ENCODE assay signal across 16 mouse cellular contexts in the genomic region with DNA sequence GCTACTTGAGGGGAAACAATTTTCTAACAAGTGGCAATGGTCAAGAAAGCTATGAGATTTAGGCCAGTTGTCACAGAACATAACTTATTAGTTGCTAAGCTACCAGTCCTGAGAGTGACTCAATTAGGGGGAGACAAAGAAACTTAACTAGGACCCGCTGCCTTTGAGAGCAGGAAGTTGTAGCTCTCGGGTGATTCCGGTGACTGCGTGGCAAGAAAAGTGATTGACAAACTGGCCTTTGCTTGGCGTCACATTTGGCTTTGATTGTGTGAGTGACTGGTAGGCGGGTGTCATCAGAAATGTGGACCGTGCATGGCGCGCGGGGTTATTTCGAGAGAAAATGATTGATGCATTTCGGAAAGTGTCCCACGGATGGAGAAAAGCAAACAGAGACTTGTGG. TPM values are rescaled to one million over a fixed set of nuclear protein-coding genes. Genes with fewer than 3 reads are reported as not detected.
DNase-seq lines count a peak whose midpoint lies in the region; ATAC-seq and TF ChIP-seq lines count a peak whose summit lies in the region.
"Had no signal": no experiment of that assay in that cellular context is flagged by ENCODE, and none has a peak within 500 bp of the region (broad histone marks: within the 10 kb centered on the region; RNA-seq: fewer than 3 reads in every experiment).

No protein-coding gene starts in this region.

- no peak overlapping the region for H3K9ac ChIP-seq in heart, embryonic 13.5 days
- no peak overlapping the region for H3K9ac ChIP-seq in lung, embryonic 14.5 days
- no peak overlapping the region for H3K9ac ChIP-seq in neural tube, embryonic 13.5 days
- H3K9ac ChIP-seq: forebrain, postnatal 0 days; hindbrain, embryonic 14.5 days had no signal

- ATAC-seq in heart, embryonic 13.5 days (ENCODE audit: extremely low read depth, insufficient number of reproducible peaks, low FRiP score, low TSS enrichment) = no peak
- ATAC-seq in lung, embryonic 14.5 days (ENCODE audit: insufficient read depth) = no peak
- ATAC-seq in neural tube, embryonic 13.5 days (ENCODE audit: low read depth) = no peak
- ATAC-seq in granulocyte monocyte progenitor cell, adult 5-6 weeks (replicated peaks; ENCODE audit: poor library complexity, severe bottlenecking) = no peak
- ATAC-seq: forebrain, postnatal 0 days had no signal

- H3K4me2 ChIP-seq in heart, embryonic 13.5 days = peak overlapping the region; percentile 37
- peak overlapping the region; percentile 40 for H3K4me2 ChIP-seq in lung, embryonic 14.5 days
- 0 out of 2 replicates have a peak overlapping the region, but pooled peaks have one; percentile 11 for H3K4me2 ChIP-seq in neural tube, embryonic 13.5 days
- H3K4me2 ChIP-seq: hindbrain, embryonic 14.5 days had no signal

- intact Hi-C loops in heart, postnatal 14 days (cut with DNase I) = no loop called here

- no peak overlapping the region for H3K27ac ChIP-seq in heart, embryonic 13.5 days (replicated peaks)
- no peak overlapping the region for H3K27ac ChIP-seq in lung, embryonic 14.5 days (ENCODE audit: low read depth)
- peak overlapping the region; percentile 87 for H3K27ac ChIP-seq in limb, embryonic 10.5 days
- peak overlapping the region; percentile 13; the same call in 1 of the 2 replicates for H3K27ac ChIP-seq in neural tube, embryonic 13.5 days (replicated peaks)
- H3K27ac ChIP-seq: hindbrain, embryonic 14.5 days had no signal

- no peak for TF ChIP-seq CTCF in lung, embryonic 14.5 days (IDR thresholded peaks at IDR 0.05; ENCODE audit: low read depth)

- DNase-seq in heart, postnatal 14 days = no peak
- DNase-seq in lung, embryonic 14.5 days = peak; percentile 61
- no peak for DNase-seq in lung, adult 18-20 months
- DNase-seq in limb, embryonic 10.5 days (ENCODE audit: low spot score) = peak; percentile 71
- no peak for DNase-seq in natural killer cell, adult 2 months (ENCODE audit: low spot score in 2 of 2)
- DNase-seq: adrenal gland, adult 8-10 months; cerebellum, postnatal 14 days had no signal

- H3K4me1 ChIP-seq in heart, embryonic 13.5 days = peaks cover 16% of the 10 kb centered on the region
- H3K4me1 ChIP-seq in lung, embryonic 14.5 days (ENCODE audit: insufficient read depth) = peaks cover 17% of the 10 kb centered on the region
- peaks cover 77% of the 10 kb centered on the region for H3K4me1 ChIP-seq in limb, embryonic 10.5 days
- peaks cover 35% of the 10 kb centered on the region for H3K4me1 ChIP-seq in neural tube, embryonic 13.5 days (replicated peaks)
- H3K4me1 ChIP-seq: megakaryocyte, embryonic 14.5 days had no signal

- no peaks in the 10 kb centered on the region; the same call in 1 of the 2 replicates for H3K27me3 ChIP-seq in heart, embryonic 13.5 days (replicated peaks)
- no peaks in the 10 kb centered on the region for H3K27me3 ChIP-seq in lung, embryonic 14.5 days (ENCODE audit: insufficient read depth, low read length)
- no peaks in the 10 kb centered on the region; the same call in 1 of the 2 replicates for H3K27me3 ChIP-seq in limb, embryonic 10.5 days (ENCODE audit: low read depth, poor library complexity, severe bottlenecking)
- no peaks in the 10 kb centered on the region for H3K27me3 ChIP-seq in neural tube, embryonic 13.5 days
- H3K27me3 ChIP-seq: megakaryocyte, embryonic 14.5 days had no signal

- no peaks in the 10 kb centered on the region for H3K36me3 ChIP-seq in heart, embryonic 13.5 days
- H3K36me3 ChIP-seq in lung, embryonic 14.5 days (ENCODE audit: insufficient read depth) = no peaks in the 10 kb centered on the region
- H3K36me3 ChIP-seq in limb, embryonic 10.5 days = no peaks in the 10 kb centered on the region
- H3K36me3 ChIP-seq in neural tube, embryonic 13.5 days = no peaks in the 10 kb centered on the region

- no peaks in the 10 kb centered on the region for H3K9me3 ChIP-seq in heart, embryonic 13.5 days
- no peaks in the 10 kb centered on the region for H3K9me3 ChIP-seq in lung, embryonic 14.5 days (ENCODE audit: low read depth, low read length)
- H3K9me3 ChIP-seq in limb, embryonic 10.5 days (replicated peaks) = no peaks in the 10 kb centered on the region
- no peaks in the 10 kb centered on the region for H3K9me3 ChIP-seq in neural tube, embryonic 13.5 days

- 55% methylated on average over 13 of the region's 13 CpGs for WGBS in heart, embryonic 13.5 days
- WGBS in lung, embryonic 14.5 days = 16% methylated on average over 13 of the region's 13 CpGs
- 11% methylated on average over 13 of the region's 13 CpGs for WGBS in limb, embryonic 10.5 days
- WGBS in neural tube, embryonic 13.5 days = 41% methylated on average over 13 of the region's 13 CpGs

- H3K4me3 ChIP-seq in heart, embryonic 13.5 days = no peak overlapping the region
- no peak overlapping the region for H3K4me3 ChIP-seq in lung, embryonic 14.5 days (ENCODE audit: low read depth, low read length)
- peak overlapping the region; percentile 42 for H3K4me3 ChIP-seq in limb, embryonic 10.5 days
- no peak overlapping the region for H3K4me3 ChIP-seq in neural tube, embryonic 13.5 days
- H3K4me3 ChIP-seq: megakaryocyte, embryonic 14.5 days had no signal

RNA-seq across cellular contexts. Expression of a gene that starts 22.4 kb away (rescaled TPM):
- polyA plus RNA-seq in heart, embryonic 13.5 days (2015; fragmentation: Nextera tagmentation; extraction: Ambion mirVana) = not detected in 2 replicates
- not detected for total RNA-seq in heart, postnatal 14 days (2021)
- not detected in 2 replicates for polyA plus RNA-seq in lung, embryonic 14.5 days (2014; fragmentation: Nextera tagmentation; extraction: Ambion mirVana)
- polyA plus RNA-seq in limb, embryonic 10.5 days (2016; fragmentation: Nextera tagmentation; extraction: Ambion mirVana) = not detected in 2 replicates
- not detected in 2 replicates for polyA plus RNA-seq in neural tube, embryonic 13.5 days (2015; fragmentation: Nextera tagmentation; extraction: Ambion mirVana)
- total RNA-seq in granulocyte monocyte progenitor cell, adult 5-6 weeks (2014; fragmentation: Nextera tagmentation) = not detected in 2 replicates
- not detected in 2 replicates for total RNA-seq in granulocyte monocyte progenitor cell, adult 5-6 weeks (2017)
- total RNA-seq: adrenal gland, adult 8-10 months; forebrain, postnatal 0 days; liver, adult 2 months had no signal
- polyA plus RNA-seq: forebrain, postnatal 0 days; gonadal fat pad, adult 2 months; hindbrain, embryonic 14.5 days; liver, adult 2 months; small intestine, adult 2 months had no signal

RNA-seq across cellular contexts. Expression of a gene that starts 22.9 kb away (rescaled TPM):
- 4.0 and 4.1 TPM in 2 replicates for polyA plus RNA-seq in heart, embryonic 13.5 days (2015; fragmentation: Nextera tagmentation; extraction: Ambion mirVana)
- 10 to 100 TPM; 15.5 to 17.8 TPM for total RNA-seq in heart, postnatal 14 days (2021)
- 7.9 and 8.9 TPM in 2 replicates for polyA plus RNA-seq in lung, embryonic 14.5 days (2014; fragmentation: Nextera tagmentation; extraction: Ambion mirVana)
- polyA plus RNA-seq in limb, embryonic 10.5 days (2016; fragmentation: Nextera tagmentation; extraction: Ambion mirVana) = 7.6 and 8.0 TPM in 2 replicates
- 50.6 and 54.6 TPM in 2 replicates for polyA plus RNA-seq in neural tube, embryonic 13.5 days (2015; fragmentation: Nextera tagmentation; extraction: Ambion mirVana)
- not detected in 2 replicates for total RNA-seq in granulocyte monocyte progenitor cell, adult 5-6 weeks (2014; fragmentation: Nextera tagmentation)
- not detected in 2 replicates for total RNA-seq in granulocyte monocyte progenitor cell, adult 5-6 weeks (2017)

Comparison
In these comparisons a context has a peak if more than half of its experiments do, and no peak if none do; other contexts are left out.
1. DNase-seq: peak in lung, embryonic 14.5 days (single experiment) and limb, embryonic 10.5 days (single experiment); none in heart, postnatal 14 days (0 of 2), lung, adult 18-20 months (0 of 2) and natural killer cell, adult 2 months (0 of 2).
2. H3K27ac ChIP-seq: peak in limb, embryonic 10.5 days (single experiment) and neural tube, embryonic 13.5 days (single experiment); none in heart, embryonic 13.5 days (single experiment) and lung, embryonic 14.5 days (single experiment).
3. Peak in every context shown above with its lines, with median percentiles within 50 percentile points of each other: H3K4me2 ChIP-seq.